Mouse (Mus musculus) kidney, postnatal 10 days (tissue): ENCODE measurements around the gene Nptxr.
"Not testable (repeated sequence)": the region's sequence is repeated elsewhere in the genome, so short reads cannot be mapped to it uniquely, and the experiment has no call there.

Experiments
- DNase-seq: peaks from one replicate; pipeline ENCODE4 v3.0.0; 2021; ENCODE audit warnings: mixed read lengths

Gene Nptxr

DNA sequence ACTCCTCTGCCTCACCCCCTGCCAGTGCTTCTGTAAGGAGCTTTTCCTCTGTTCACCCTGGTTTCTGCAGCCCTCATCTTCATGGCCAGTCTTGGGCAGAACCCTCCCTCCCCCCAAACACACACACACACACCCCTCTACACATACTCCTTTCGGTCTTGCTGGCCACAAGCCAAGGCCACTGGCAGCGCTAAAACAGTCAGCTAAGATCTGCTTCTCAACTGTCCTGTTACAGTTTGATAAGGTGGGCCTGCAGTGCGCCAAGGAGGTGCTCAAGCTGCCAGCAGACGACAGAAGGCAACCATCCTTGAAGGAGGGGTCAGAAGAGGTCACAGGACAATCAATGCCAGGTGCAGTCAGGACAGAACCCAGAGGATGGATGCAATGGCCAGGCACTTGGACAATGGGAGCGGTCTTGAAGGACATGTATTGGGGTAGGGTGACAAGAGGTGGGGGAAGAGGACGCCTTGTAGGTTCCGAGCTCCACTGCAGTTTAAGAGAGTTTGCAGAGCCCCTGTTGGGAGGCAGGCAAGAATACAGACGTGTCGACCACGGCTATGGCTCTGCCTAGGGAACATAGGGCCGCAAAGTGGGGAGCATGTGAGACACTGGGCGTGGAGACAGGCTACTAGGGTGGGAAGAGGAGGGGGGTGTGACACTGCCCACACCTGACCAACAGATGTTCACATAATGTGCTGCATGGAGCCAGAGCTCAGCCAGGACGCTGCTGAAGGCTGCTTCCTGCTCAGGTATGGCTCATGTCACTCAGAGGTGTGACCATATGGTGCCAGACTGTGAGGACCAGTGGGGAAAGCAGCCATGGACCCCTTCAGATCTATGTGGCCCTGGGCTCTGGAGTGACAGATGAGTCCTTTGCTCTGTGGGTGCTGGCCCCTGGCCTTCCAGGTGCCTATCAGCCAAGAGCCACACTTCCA is 18.0 kb upstream of the Nptxr start:
- DNase-seq, result peak; percentile 44

GRCm38 (mm10) chr15:79818325-79818724 is 13.8 kb upstream of the Nptxr start:
- peak; percentile 17 for DNase-seq

DNA sequence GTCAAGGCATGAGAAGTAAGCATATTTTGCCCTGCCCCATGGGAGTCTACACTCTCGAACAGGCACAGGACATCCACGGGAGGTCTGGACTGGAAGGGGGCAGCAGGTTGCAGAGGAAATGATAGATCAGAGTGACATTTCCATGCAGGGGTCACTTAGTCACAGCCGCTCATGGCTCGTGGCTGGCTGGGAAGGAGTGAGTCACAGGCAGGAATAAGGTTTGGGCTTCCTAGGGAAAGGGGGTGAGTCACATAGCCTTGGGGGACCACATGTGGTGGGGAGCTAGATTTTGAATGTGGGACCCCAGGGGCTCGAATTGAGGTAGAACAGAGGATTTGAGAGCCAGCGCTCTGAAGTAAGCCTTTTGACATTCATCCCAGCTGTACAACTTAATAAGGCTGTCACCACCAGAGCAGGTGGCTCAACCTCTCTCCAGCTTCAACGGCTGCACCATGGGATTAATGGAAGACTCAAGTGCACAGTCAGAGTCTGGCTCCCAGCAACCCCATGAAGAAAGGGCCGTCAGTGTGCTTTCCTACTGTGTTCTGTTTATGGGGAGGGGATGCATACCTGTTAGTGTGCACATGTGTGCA is 9.2 kb upstream of the Nptxr start:
- DNase-seq, result peak; percentile 13

DNA sequence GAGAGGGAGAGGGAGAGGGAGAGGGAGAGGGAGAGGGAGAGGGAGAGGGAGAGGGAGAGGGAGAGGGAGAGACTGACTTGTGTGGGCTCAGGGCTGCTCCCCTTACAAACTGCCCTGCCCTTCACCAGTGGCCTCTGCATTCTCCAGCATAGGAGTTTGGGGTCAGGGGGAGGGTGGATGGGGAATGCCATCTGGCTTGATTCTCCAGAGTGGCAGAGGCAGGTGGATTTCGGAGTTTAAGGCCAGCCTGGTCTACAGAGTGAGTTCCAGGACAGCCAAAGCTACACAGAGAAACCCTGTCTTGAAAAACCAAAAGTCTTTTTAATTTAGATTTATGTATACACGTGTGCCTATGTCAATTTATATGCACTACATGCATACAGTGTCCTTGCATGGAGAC is 8.3 kb upstream of the Nptxr start:
- DNase-seq, result not testable (repeated sequence)

GRCm38 (mm10) chr15:79810997-79811396 is 6.4 kb upstream of the Nptxr start:
- no peak for DNase-seq

DNA sequence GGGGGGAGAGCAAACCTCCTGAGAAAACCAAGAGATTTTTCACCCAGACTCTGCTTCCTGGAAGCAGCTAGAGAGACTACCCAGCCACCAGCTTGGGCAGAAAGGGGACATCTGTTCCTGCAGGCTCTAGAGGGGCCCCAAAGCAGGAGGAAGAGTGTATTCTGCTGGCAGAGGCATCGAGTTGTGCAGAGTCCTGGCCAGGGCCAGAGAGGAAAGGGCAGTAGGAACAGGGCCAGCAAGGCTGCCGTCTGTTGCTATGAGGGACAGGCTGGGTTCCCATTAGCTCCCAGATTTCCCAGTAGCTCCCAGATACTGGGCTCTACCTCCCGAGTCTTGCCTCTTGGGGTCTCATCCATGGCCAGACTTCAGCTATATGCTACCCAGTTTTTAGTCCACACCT is 5.5 kb upstream of the Nptxr start:
- no peak for DNase-seq

GRCm38 (mm10) chr15:79808658-79809057 is 4.1 kb upstream of the Nptxr start:
- no peak for DNase-seq

- DNase-seq, result peak; percentile 66
Measured at GRCm38 (mm10) chr15:79808114-79808513, 3.5 kb upstream of the Nptxr start.

- no peak for DNase-seq
Measured at GRCm38 (mm10) chr15:79807050-79807449, 2.5 kb upstream of the Nptxr start.

DNA sequence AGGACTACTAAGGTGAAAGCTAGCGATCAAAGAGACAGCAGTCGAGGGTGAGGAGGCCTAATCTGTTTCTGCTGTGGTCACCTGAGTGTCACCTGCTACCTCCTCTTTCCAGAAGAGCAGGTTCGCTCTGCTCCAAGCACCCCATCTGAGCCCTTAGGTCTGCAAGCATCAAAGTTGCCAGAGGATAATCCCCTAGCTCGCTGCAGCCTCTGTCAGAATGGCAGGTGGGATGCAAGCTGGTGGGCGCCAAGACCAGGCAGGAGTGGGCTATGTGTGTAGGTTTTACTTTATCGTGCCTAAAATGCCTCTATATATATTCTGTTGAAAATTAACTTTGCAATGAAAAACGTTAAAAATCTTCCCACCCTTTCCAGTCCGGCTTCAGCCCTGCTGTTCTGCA is 680 bp upstream of the Nptxr start:
- no peak for DNase-seq

GRCm38 (mm10) chr15:79803533-79804351 is 824 bp downstream of the Nptxr start:
- DNase-seq, result peak; percentile 54

- DNase-seq, result peak; percentile 33
Measured at GRCm38 (mm10) chr15:79802304-79802703, 2.3 kb downstream of the Nptxr start.

DNA sequence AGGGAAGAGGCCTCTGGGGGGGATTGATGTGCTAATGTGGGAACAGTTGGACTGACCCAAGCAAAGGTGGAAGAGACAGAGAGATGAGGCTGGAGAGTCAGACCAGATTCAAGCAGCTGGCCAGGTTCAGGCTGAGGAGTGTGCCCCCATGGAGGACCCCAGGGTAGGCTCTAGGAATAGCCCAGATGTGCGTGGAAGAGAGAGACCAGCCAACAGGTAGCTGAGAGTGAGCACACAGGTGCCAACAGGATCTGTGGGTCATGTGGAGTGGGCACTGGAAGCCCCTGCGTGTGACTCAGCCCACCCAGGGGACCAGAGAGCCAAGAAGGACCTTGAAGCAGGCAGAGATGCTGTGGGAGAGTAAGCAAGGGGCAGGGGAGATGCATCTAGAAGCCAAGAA is 2.9 kb downstream of the Nptxr start:
- DNase-seq, result no peak

DNA sequence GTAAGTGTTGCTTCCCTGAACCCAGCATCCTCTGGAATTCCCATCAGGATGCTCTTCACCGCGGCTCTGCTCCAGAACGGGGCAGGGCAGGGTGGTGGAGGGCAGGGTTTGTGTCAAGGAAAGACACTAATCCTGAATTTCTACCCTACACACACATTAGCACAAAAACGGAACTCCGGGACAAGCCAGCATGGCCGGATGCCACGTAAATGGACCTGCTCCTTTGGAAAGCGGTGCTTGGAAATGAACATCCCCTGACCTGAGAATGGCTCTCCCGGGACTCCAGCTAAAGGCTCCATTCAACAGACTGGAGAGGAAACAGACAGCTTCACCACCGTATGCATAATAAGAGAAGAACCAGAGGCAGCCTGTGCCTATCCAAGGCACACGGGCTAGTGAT is 3.9 kb downstream of the Nptxr start:
- no peak for DNase-seq

DNA sequence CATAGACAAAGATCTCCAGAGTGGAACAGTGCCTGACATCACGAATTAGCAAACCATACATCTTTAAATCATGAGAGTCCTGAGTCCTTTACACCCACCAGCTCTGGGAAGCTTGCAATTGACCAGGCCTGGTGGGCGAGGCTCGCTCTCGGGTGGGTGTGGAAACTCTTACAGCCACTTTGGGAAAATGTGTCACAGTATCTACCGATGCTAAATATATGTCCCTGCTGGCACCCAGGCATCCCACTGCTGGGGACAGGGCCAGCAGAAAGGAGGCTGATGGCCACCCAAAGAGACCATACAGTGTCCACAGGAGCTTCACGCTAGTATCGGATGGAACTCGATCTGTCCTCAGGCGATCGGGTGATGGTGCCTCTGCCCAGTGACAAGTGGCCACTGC is 6.0 kb downstream of the Nptxr start:
- no peak for DNase-seq

- DNase-seq, result no peak
Measured at GRCm38 (mm10) chr15:79797680-79798079, 6.9 kb downstream of the Nptxr start.

GRCm38 (mm10) chr15:79797096-79797495 is 7.5 kb downstream of the Nptxr start:
- no peak for DNase-seq

DNA sequence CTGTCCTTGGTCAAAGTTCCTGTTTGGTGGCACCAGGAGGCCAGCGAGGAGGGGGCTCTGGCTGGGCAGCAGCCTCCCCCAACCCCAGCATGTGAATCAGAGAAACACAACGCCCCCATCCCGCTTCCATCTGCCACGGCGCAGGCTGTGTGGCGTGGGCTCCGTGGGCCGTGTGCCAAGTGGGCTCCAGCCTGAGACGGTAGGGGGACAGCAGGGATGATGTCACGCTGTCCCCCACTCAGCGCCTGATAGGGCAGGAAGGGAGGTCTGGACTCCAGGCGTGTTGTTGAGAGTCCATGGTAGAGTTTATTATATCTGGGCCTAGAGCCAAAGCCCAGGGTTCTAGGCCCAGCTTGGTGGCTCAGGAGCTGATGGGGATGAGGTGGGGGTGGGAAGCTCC is 8.3 kb downstream of the Nptxr start:
- no peak for DNase-seq

- DNase-seq, result peak; percentile 45
Measured at GRCm38 (mm10) chr15:79794173-79794572, 10.4 kb downstream of the Nptxr start.

DNA sequence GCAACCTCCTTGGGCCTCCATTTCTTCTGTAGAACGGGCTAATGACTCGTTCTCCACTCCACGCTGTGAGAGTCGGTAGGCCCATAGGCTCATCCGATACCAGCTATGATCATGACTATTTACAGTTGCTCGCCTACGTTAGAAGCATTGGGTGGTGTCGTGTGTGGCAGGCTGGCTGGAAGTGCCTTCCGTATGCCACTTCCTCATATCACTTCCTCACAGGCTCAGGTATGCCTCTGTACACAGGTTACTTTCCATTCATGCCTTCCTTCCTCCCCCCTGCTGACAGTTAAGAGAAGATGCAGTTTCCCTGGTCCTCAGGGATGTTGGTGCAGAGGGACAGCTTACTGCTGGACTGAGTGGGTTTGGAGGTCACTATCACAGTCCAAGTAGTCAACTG is 11.5 kb downstream of the Nptxr start:
- no peak for DNase-seq

DNA sequence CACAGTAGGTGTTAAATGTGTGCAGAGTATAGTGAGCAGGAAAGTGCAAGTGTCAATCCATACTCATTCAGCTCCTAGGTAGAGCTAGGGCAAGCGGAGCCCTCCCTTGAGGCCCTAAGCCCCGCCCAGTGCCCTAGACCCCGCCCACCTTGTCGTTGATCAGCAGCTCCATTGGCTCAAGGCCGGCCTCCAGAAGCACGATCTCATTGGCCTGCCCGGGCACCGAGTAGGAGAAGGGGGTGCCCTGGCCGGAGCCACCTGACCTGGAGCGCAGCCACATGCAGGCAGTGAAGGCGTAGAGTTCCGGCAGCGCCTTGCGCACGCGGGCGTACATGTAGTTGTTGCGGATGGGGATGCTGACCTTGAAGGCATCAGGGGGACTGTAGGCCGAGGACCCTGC is 12.1 kb downstream of the Nptxr start:
- peak; percentile 25 for DNase-seq

DNA sequence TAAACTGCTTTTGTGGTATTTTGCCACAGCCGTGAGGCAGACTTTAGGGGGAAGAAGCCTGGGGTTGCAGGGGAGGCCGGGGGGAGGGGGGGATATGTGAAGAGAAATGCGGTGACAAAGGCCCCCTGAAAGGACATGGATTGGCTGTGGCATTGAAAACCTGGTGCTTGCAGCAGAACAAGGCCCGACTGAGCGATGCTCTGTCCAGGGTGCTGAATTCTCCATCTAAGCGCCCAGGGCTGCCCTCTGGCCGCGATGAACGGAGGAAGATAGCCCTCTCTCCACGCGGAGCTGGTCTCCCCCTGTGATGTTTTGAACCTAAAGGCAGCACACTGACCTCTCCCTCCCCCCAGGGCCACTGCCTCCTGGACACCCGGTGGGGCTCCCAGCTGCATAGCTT is 13.1 kb downstream of the Nptxr start:
- DNase-seq, result peak; percentile 87

DNA sequence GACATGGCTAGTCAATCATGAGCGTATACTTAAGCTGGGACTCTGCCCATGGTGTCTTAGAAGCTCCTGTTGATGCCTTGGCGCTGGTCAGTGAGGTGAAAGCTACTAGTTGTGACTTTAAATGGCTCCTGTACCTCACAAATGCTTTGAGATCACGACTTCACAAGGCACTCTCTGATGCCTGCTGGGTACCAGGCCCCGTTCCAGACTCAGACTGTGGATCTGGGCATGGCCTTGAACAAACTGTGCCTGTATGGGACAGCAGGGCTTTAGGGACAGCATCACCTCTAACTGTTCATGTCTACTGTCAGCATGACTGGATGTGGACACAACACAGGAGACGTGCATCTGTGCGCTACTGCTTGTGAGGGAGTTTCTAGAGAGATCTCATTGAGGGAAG is 13.7 kb downstream of the Nptxr start:
- no peak for DNase-seq

DNA sequence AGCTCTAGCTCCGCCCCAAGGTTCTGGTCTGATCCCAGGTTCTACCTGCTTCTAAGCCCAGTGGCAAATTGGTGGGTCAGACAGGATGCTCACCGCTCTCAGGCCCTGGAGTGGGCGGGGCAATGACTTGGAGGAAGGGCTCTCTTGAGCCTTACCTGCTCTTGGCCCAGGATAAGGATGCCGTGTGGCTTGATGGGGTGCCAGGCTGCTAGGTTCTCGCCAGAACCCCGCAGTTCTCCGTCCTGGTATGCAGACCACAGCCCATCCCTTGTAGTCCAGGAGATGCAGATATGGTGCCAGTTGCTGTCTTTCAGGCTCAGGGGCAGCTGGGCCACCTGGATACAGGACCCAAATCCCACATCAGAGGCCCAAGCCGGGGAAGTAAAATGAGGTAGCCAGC is 14.5 kb downstream of the Nptxr start:
- DNase-seq, result no peak
